Mouse (Mus musculus): ENCODE data around the gene Dand5. TPM values are rescaled to one million over a fixed set of nuclear protein-coding genes. Genes with fewer than 3 reads are reported as not detected.

Gene Dand5
- polyA plus RNA-seq (2016; fragmentation: Nextera tagmentation; extraction: Ambion mirVana) = 5.0 and 6.1 TPM in 2 replicates

GRCm38 (mm10) chr8:84822723-84823122 is at the start of gene Dand5:
Dand5 (minus strand) TSS chr8:84822823.
- peak within 1 kb of the TSS; percentile 20; the same call in 1 of the 2 replicates for H3K4me3 ChIP-seq
- peak within 1 kb of the TSS; percentile 5; the same call in 1 of the 2 replicates for H3K9ac ChIP-seq (replicated peaks)
- H3K27me3 ChIP-seq = peaks cover 20% of the 10 kb centered on the region
- no peaks in the 10 kb centered on the region for H3K36me3 ChIP-seq
- 31% methylated on average over 3 of the region's 3 CpGs for whole genome bisulfite sequencing
- H3K4me2 ChIP-seq (replicated peaks) = peak within 1 kb of the TSS; percentile 49
- 0 out of 2 replicates have a peak, but pooled peaks cover 3% of the 10 kb centered on the region for H3K4me1 ChIP-seq
- H3K9me3 ChIP-seq = no peaks in the 10 kb centered on the region
- no peak for ATAC-seq (ENCODE audit: low FRiP score, low read depth)
- no peak within 1 kb of the TSS for H3K27ac ChIP-seq (replicated peaks)

GRCm38 (mm10) chr8:84871376-84872308 is 49.0 kb upstream of the Dand5 start, which contains the start of gene Syce2:
Syce2 (plus strand) TSS chr8:84872111.
- WGBS = 17% methylated on average over 44 of the region's 46 CpGs
- H3K27me3 ChIP-seq = peaks cover 14% of the 10 kb centered on the region
- peaks cover 13% of the 10 kb centered on the region for H3K4me1 ChIP-seq
- no peak within 1 kb of the TSS for H3K27ac ChIP-seq (replicated peaks)
- peak within 1 kb of the TSS; percentile 40 for H3K4me3 ChIP-seq
- H3K9me3 ChIP-seq = no peaks in the 10 kb centered on the region
- ATAC-seq (ENCODE audit: low FRiP score, low read depth) = peak; percentile 56; the same call in 1 of the 2 replicates
- H3K36me3 ChIP-seq = peaks cover 30% of the 10 kb centered on the region
- peak within 1 kb of the TSS; percentile 73 for H3K4me2 ChIP-seq (replicated peaks)
- H3K9ac ChIP-seq (replicated peaks) = peak within 1 kb of the TSS; percentile 53

- WGBS = under 1% methylated on average over 39 of the region's 39 CpGs
- H3K9me3 ChIP-seq = no peaks in the 10 kb centered on the region
- peaks cover 14% of the 10 kb centered on the region for H3K4me1 ChIP-seq
- peak; percentile 94 for ATAC-seq (ENCODE audit: low FRiP score, low read depth)
- 0 out of 2 replicates have a peak, but pooled peaks cover 6% of the 10 kb centered on the region for H3K27me3 ChIP-seq
- peaks cover 23% of the 10 kb centered on the region for H3K36me3 ChIP-seq
- peak within 1 kb of the TSS; percentile 61 for H3K4me2 ChIP-seq (replicated peaks)
- H3K9ac ChIP-seq (replicated peaks) = peak within 1 kb of the TSS; percentile 74
- peak within 1 kb of the TSS; percentile 79 for H3K4me3 ChIP-seq
- H3K27ac ChIP-seq (replicated peaks) = peak within 1 kb of the TSS; percentile 68
Observed at GRCm38 (mm10) chr8:84856864-84857441, 34.3 kb upstream of the Dand5 start, which contains the start of gene Farsa. Farsa (plus strand) TSS chr8:84856989.

GRCm38 (mm10) chr8:84856434-84856833 is 33.8 kb upstream of the Dand5 start:
- Histone ChIP-seq H3K4me2 (replicated peaks) (no peak overlapping the region), H3K27ac (replicated peaks) (no peak overlapping the region), H3K9me3 (no peaks in the 10 kb centered on the region), H3K27me3 (0 out of 2 replicates have a peak, but pooled peaks cover 6% of the 10 kb centered on the region), H3K36me3 (peaks cover 18% of the 10 kb centered on the region), H3K4me3 (no peak overlapping the region), H3K4me1 (peaks cover 14% of the 10 kb centered on the region), H3K9ac (replicated peaks) (no peak overlapping the region)
- WGBS = 96% methylated on average over 3 of the region's 3 CpGs
- peak; percentile 23 for ATAC-seq (ENCODE audit: low FRiP score, low read depth)

- Histone ChIP-seq H3K9ac (replicated peaks) (peak overlapping the region; percentile 63; the same call in 1 of the 2 replicates), H3K4me2 (replicated peaks) (peak overlapping the region; percentile 83), H3K36me3 (peaks cover 23% of the 10 kb centered on the region), H3K9me3 (no peaks in the 10 kb centered on the region), H3K4me3 (peak overlapping the region; percentile 94), H3K4me1 (peaks cover 31% of the 10 kb centered on the region), H3K27me3 (no peaks in the 10 kb centered on the region), H3K27ac (replicated peaks) (peak overlapping the region; percentile 81; the same call in 1 of the 2 replicates)
- no peak for ATAC-seq (ENCODE audit: low FRiP score, low read depth)
- WGBS = 59% methylated on average over 6 of the region's 6 CpGs
Observed at GRCm38 (mm10) chr8:84847684-84848435, 25.2 kb upstream of the Dand5 start.

- Histone ChIP-seq H3K4me2 (replicated peaks) (peak within 1 kb of the TSS; percentile 83), H3K36me3 (peaks cover 32% of the 10 kb centered on the region), H3K27me3 (no peaks in the 10 kb centered on the region), H3K9ac (replicated peaks) (peak within 1 kb of the TSS; percentile 95), H3K4me3 (peak within 1 kb of the TSS; percentile 94), H3K9me3 (no peaks in the 10 kb centered on the region), H3K4me1 (peaks cover 31% of the 10 kb centered on the region), H3K27ac (replicated peaks) (peak within 1 kb of the TSS; percentile 83)
- WGBS = 2% methylated on average over 54 of the region's 55 CpGs
- peak; percentile 98 for ATAC-seq (ENCODE audit: low FRiP score, low read depth)
Observed at GRCm38 (mm10) chr8:84846722-84847572, 24.3 kb upstream of the Dand5 start, which contains the start of gene Calr. Calr (minus strand) TSS chr8:84846934.

GRCm38 (mm10) chr8:84846094-84846721 is 23.6 kb upstream of the Dand5 start:
- H3K27me3 ChIP-seq = no peaks in the 10 kb centered on the region
- H3K36me3 ChIP-seq = peaks cover 40% of the 10 kb centered on the region
- peak overlapping the region; percentile 95 for H3K9ac ChIP-seq (replicated peaks)
- peak overlapping the region; percentile 83 for H3K4me2 ChIP-seq (replicated peaks)
- ATAC-seq (ENCODE audit: low FRiP score, low read depth) = no peak; the same call in 1 of the 2 replicates
- peaks cover 31% of the 10 kb centered on the region for H3K4me1 ChIP-seq
- WGBS = under 1% methylated on average over 30 of the region's 30 CpGs
- H3K9me3 ChIP-seq = no peaks in the 10 kb centered on the region
- H3K27ac ChIP-seq (replicated peaks) = peak overlapping the region; percentile 83
- peak overlapping the region; percentile 94 for H3K4me3 ChIP-seq

GRCm38 (mm10) chr8:84845355-84846093 is 22.9 kb upstream of the Dand5 start:
- H3K4me3 ChIP-seq = peak overlapping the region; percentile 94
- H3K27me3 ChIP-seq = no peaks in the 10 kb centered on the region
- 17% methylated on average over 12 of the region's 12 CpGs for WGBS
- H3K27ac ChIP-seq (replicated peaks) = peak overlapping the region; percentile 83
- no peaks in the 10 kb centered on the region for H3K9me3 ChIP-seq
- H3K4me2 ChIP-seq (replicated peaks) = peak overlapping the region; percentile 83
- ATAC-seq (ENCODE audit: low FRiP score, low read depth) = no peak
- H3K9ac ChIP-seq (replicated peaks) = peak overlapping the region; percentile 95
- peaks cover 31% of the 10 kb centered on the region for H3K4me1 ChIP-seq
- peaks cover 40% of the 10 kb centered on the region for H3K36me3 ChIP-seq

GRCm38 (mm10) chr8:84844397-84845070 is 21.9 kb upstream of the Dand5 start:
- WGBS = 87% methylated on average over 9 of the region's 9 CpGs
- Histone ChIP-seq H3K9ac (replicated peaks) (peak overlapping the region; percentile 95; the same call in 1 of the 2 replicates), H3K27ac (replicated peaks) (0 out of 2 replicates have a peak overlapping the region, but pooled peaks have one; percentile 3), H3K27me3 (no peaks in the 10 kb centered on the region), H3K4me3 (peak overlapping the region; percentile 94), H3K36me3 (peaks cover 40% of the 10 kb centered on the region), H3K4me1 (peaks cover 35% of the 10 kb centered on the region), H3K4me2 (replicated peaks) (peak overlapping the region; percentile 83), H3K9me3 (no peaks in the 10 kb centered on the region)
- ATAC-seq (ENCODE audit: low FRiP score, low read depth) = no peak
